Mouse (Mus musculus) CD4-positive helper T cell, adult 2 months (primary cell): ENCODE results near the gene Plin2.

ENCODE experiments used
- DNase-seq: peaks from one replicate; pipeline ENCODE4 v3.0.0-alpha.2; 2012; ENCODE audit warnings: low read depth, missing footprints, low spot score

The Plin2 gene

GRCm38 (mm10) chr4:86669780-86670201 is at the start of gene Plin2:
TSS of gene Plin2 (minus strand) at chr4:86670060.
- peak; percentile 50 for DNase-seq

GRCm38 (mm10) chr4:86718878-86719577 is 49.2 kb upstream of the Plin2 start:
- DNase-seq, result peak; percentile 10

- peak; percentile 40 for DNase-seq
Measured at GRCm38 (mm10) chr4:86717176-86717575, 47.3 kb upstream of the Plin2 start.

GRCm38 (mm10) chr4:86715341-86715740 is 45.5 kb upstream of the Plin2 start:
- no peak for DNase-seq

- peak; percentile 47 for DNase-seq
Measured at GRCm38 (mm10) chr4:86713518-86713917, 43.7 kb upstream of the Plin2 start.

GRCm38 (mm10) chr4:86712751-86713195 is 42.9 kb upstream of the Plin2 start:
- DNase-seq, result peak; percentile 77

- no peak for DNase-seq
Measured at GRCm38 (mm10) chr4:86710666-86711215, 40.9 kb upstream of the Plin2 start.

- no peak for DNase-seq
Measured at GRCm38 (mm10) chr4:86710034-86710650, 40.3 kb upstream of the Plin2 start.

- DNase-seq, result no peak
Measured at GRCm38 (mm10) chr4:86708801-86709200, 38.9 kb upstream of the Plin2 start.

GRCm38 (mm10) chr4:86699161-86699865 is 29.5 kb upstream of the Plin2 start:
- no peak for DNase-seq

GRCm38 (mm10) chr4:86696890-86697289 is 27.0 kb upstream of the Plin2 start:
- DNase-seq, result peak; percentile 58

GRCm38 (mm10) chr4:86695081-86695480 is 25.2 kb upstream of the Plin2 start:
- DNase-seq, result peak; percentile 31

GRCm38 (mm10) chr4:86692931-86693330 is 23.1 kb upstream of the Plin2 start:
- DNase-seq, result no peak

- no peak for DNase-seq
Measured at GRCm38 (mm10) chr4:86691290-86691689, 21.4 kb upstream of the Plin2 start.

- no peak for DNase-seq
Measured at GRCm38 (mm10) chr4:86690768-86691167, 20.9 kb upstream of the Plin2 start.

- DNase-seq, result peak; percentile 25
Measured at GRCm38 (mm10) chr4:86690194-86690593, 20.3 kb upstream of the Plin2 start.

GRCm38 (mm10) chr4:86689056-86689735 is 19.3 kb upstream of the Plin2 start:
- no peak for DNase-seq

- no peak for DNase-seq
Measured at GRCm38 (mm10) chr4:86686564-86686963, 16.7 kb upstream of the Plin2 start.

- DNase-seq, result no peak
Measured at GRCm38 (mm10) chr4:86686009-86686366, 16.1 kb upstream of the Plin2 start.

- no peak for DNase-seq
Measured at GRCm38 (mm10) chr4:86685231-86686008, 15.6 kb upstream of the Plin2 start.

GRCm38 (mm10) chr4:86684806-86685205 is 14.9 kb upstream of the Plin2 start:
- DNase-seq, result no peak
